Mouse (Mus musculus) limb, embryonic 15.5 days (tissue): ENCODE results near the gene Wdr89. TPM values are rescaled to one million over a fixed set of nuclear protein-coding genes. Genes with fewer than 3 reads are reported as not detected.
"Not testable (repeated sequence)": the region's sequence is repeated elsewhere in the genome, so short reads cannot be mapped to it uniquely, and the experiment has no call there.

Experiments
- ATAC-seq: fragments of 200-750 bp; cut with Nextera tagmentation; 2 replicates; pipeline ENCODE4 v1.8.0; 2017; ENCODE audit warnings: low read depth, moderate TSS enrichment; ENCODE audit not compliant: insufficient number of reproducible peaks, low FRiP score, low TSS enrichment
- H3K27ac ChIP-seq: fragments of 300-500 bp; sonication (generic); 2 replicates; pipeline ENCODE4 v1.5.1; 2015; ENCODE audit warnings: moderate library complexity, mild to moderate bottlenecking, inconsistent platforms
- H3K27me3 ChIP-seq: fragments of 300-500 bp; sonication (generic); 2 replicates; pipeline ENCODE4 v1.6.1; 2015; ENCODE audit warnings: inconsistent platforms
- H3K36me3 ChIP-seq: fragments of 300-500 bp; sonication (generic); 2 replicates; pipeline ENCODE4 v1.6.1; 2015; ENCODE audit warnings: inconsistent platforms
- H3K4me1 ChIP-seq: fragments of 300-500 bp; sonication (generic); 2 replicates; pipeline ENCODE4 v1.6.1; 2015; ENCODE audit warnings: inconsistent platforms
- H3K4me2 ChIP-seq: fragments of 300-500 bp; sonication (generic); 2 replicates; pipeline ENCODE4 v1.6.1; 2015; ENCODE audit warnings: mild to moderate bottlenecking, inconsistent platforms
- H3K4me3 ChIP-seq: fragments of 300-500 bp; sonication (generic); 2 replicates; pipeline ENCODE4 v1.5.1; 2015; ENCODE audit warnings: mild to moderate bottlenecking, inconsistent platforms
- H3K9ac ChIP-seq: fragments of 300-500 bp; sonication (generic); 2 replicates; pipeline ENCODE4 v1.6.1; 2015; ENCODE audit warnings: inconsistent platforms
- H3K9me3 ChIP-seq: fragments of 300-500 bp; sonication (generic); 2 replicates; pipeline ENCODE4 v1.6.1; 2016; ENCODE audit warnings: inconsistent platforms
- WGBS: fragments of 180-500 bp; shearing (Covaris S2); methylation state at CpG from one replicate; pipeline ENCODE4 v1.1.7; 2015; 5-methylcytosine and 5-hydroxymethylcytosine counted together
- polyA plus RNA-seq: library from polyadenylated mRNA; unstranded; fragments of >200 nt; fragmentation: Nextera tagmentation; extraction: Ambion mirVana; gene quantifications from 2 replicates; pipeline ENCODE4 v1.2.1, GENCODE M21; 2015

The Wdr89 gene
- polyA plus RNA-seq = 10.8 and 11.0 TPM in 2 replicates

GRCm38 (mm10) chr12:75669258-75670106, at the start of gene Wdr89:
Gene Wdr89 (minus strand): TSS chr12:75669537.
- peak within 1 kb of the TSS; percentile 81 for H3K4me2 ChIP-seq
- peak within 1 kb of the TSS; percentile 67 for H3K4me3 ChIP-seq
- peak; percentile 99 for ATAC-seq
- 1% methylated on average over 55 of the region's 55 CpGs for WGBS
- peak within 1 kb of the TSS; percentile 94 for H3K27ac ChIP-seq
- H3K9ac ChIP-seq = peak within 1 kb of the TSS; percentile 75
- no peaks in the 10 kb centered on the region for H3K9me3 ChIP-seq
- peaks cover 14% of the 10 kb centered on the region for H3K4me1 ChIP-seq
- H3K36me3 ChIP-seq = no peaks in the 10 kb centered on the region
- no peaks in the 10 kb centered on the region for H3K27me3 ChIP-seq

GRCm38 (mm10) chr12:75713596-75713995, 44.3 kb upstream of the Wdr89 start:
- no peak overlapping the region for H3K27ac ChIP-seq
- no peaks in the 10 kb centered on the region for H3K9me3 ChIP-seq
- no peaks in the 10 kb centered on the region for H3K27me3 ChIP-seq
- no peak for ATAC-seq
- H3K4me2 ChIP-seq = no peak overlapping the region
- no peaks in the 10 kb centered on the region for H3K4me1 ChIP-seq
- peaks cover 16% of the 10 kb centered on the region; the same call in 1 of the 2 replicates for H3K36me3 ChIP-seq
- H3K9ac ChIP-seq = no peak overlapping the region
- H3K4me3 ChIP-seq = no peak overlapping the region
- 83% methylated on average over 9 of the region's 9 CpGs for WGBS

DNA sequence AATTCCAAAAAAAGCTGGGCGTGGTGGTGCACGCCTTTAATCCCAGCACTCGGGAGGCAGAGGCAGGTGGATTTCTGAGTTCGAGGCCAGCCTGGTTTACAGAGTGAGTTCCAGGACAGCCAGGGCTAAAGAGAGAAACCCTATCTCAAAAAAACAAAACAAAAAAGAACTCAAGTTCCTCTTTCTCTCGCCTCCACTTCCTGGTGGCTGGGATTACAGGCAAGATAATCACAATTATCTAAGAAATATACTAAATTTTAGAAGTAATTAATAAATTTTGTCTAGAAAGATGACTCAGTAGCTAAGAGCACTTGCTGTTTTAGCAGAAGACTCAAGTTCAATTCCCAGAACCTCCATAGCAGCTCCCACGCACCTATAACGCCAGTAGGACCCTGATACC, 43.6 kb upstream of the Wdr89 start:
- not testable (repeated sequence) for H3K27ac ChIP-seq, H3K9ac ChIP-seq, H3K4me1 ChIP-seq, H3K27me3 ChIP-seq, H3K9me3 ChIP-seq, H3K4me2 ChIP-seq, ATAC-seq, H3K4me3 ChIP-seq
- WGBS = 90% methylated on average over 7 of the region's 7 CpGs
- peaks cover 16% of the 10 kb centered on the region; the same call in 1 of the 2 replicates for H3K36me3 ChIP-seq

GRCm38 (mm10) chr12:75710596-75711376, 41.4 kb upstream of the Wdr89 start:
- Histone ChIP-seq H3K9ac (no peak overlapping the region), H3K9me3 (no peaks in the 10 kb centered on the region), H3K27me3 (no peaks in the 10 kb centered on the region), H3K27ac (no peak overlapping the region), H3K4me2 (no peak overlapping the region), H3K4me1 (no peaks in the 10 kb centered on the region), H3K36me3 (peaks cover 8% of the 10 kb centered on the region; the same call in 1 of the 2 replicates), H3K4me3 (no peak overlapping the region)
- ATAC-seq = no peak
- 77% methylated on average over 9 of the region's 9 CpGs for WGBS

DNA sequence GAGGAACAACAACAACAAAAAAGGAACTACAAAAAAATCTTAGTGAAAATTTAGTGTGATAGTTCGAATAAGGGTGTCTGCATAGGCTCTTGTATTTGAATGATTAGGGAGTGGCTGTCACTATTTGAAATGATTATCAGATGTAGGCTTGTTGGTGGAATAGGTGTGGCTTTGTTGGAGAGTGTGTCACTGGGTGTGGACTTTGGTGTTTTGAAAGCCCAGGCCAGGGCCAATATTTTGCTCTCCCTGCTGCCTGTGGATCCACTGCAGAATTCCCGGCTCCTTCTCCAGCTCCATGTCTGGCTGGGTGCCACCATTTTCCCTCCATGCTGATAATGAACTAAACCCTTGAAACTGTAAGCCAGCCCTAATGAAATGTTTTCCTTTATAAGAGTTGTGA, 40.2 kb upstream of the Wdr89 start:
- Histone ChIP-seq H3K4me1 (no peaks in the 10 kb centered on the region), H3K4me3 (no peak overlapping the region), H3K4me2 (no peak overlapping the region), H3K9ac (no peak overlapping the region), H3K27me3 (no peaks in the 10 kb centered on the region), H3K9me3 (no peaks in the 10 kb centered on the region), H3K27ac (no peak overlapping the region), H3K36me3 (peaks cover 6% of the 10 kb centered on the region; the same call in 1 of the 2 replicates)
- no peak for ATAC-seq
- WGBS = 74% methylated on average over 2 of the region's 2 CpGs

DNA sequence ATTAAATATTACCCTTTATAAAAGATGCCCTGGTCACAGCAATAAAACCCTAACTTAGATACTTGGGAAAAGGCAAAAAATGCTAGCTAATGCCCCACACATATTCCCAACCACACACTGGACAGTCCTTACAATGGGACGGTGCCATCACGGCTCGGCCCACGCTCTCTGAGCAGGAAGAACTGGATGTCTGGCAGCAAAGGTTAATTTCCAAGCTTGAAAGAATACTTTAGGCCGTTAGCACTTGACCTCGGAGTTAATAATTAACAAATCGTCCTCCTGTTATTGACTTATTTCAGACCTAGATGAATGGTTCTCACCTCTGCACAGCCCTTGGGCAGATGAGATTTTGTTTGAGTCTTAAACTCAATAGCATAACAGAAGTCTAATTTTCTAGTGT, 37.3 kb upstream of the Wdr89 start:
- ATAC-seq = no peak
- 91% methylated on average over 7 of the region's 7 CpGs for WGBS
- peaks cover 7% of the 10 kb centered on the region; the same call in 1 of the 2 replicates for H3K4me1 ChIP-seq
- no peak overlapping the region for H3K4me3 ChIP-seq
- H3K9me3 ChIP-seq = no peaks in the 10 kb centered on the region
- H3K36me3 ChIP-seq = no peaks in the 10 kb centered on the region
- no peak overlapping the region for H3K27ac ChIP-seq
- H3K4me2 ChIP-seq = no peak overlapping the region
- no peaks in the 10 kb centered on the region for H3K27me3 ChIP-seq
- no peak overlapping the region for H3K9ac ChIP-seq

GRCm38 (mm10) chr12:75702739-75703122, 33.4 kb upstream of the Wdr89 start:
- no peaks in the 10 kb centered on the region for H3K36me3 ChIP-seq
- H3K27ac ChIP-seq = no peak overlapping the region
- no peak overlapping the region for H3K9ac ChIP-seq
- no peak overlapping the region for H3K4me3 ChIP-seq
- H3K9me3 ChIP-seq = no peaks in the 10 kb centered on the region
- no peak overlapping the region for H3K4me2 ChIP-seq
- no peak for ATAC-seq
- peaks cover 15% of the 10 kb centered on the region; the same call in 1 of the 2 replicates for H3K4me1 ChIP-seq
- 64% methylated on average over 3 of the region's 3 CpGs for WGBS
- no peaks in the 10 kb centered on the region for H3K27me3 ChIP-seq

DNA sequence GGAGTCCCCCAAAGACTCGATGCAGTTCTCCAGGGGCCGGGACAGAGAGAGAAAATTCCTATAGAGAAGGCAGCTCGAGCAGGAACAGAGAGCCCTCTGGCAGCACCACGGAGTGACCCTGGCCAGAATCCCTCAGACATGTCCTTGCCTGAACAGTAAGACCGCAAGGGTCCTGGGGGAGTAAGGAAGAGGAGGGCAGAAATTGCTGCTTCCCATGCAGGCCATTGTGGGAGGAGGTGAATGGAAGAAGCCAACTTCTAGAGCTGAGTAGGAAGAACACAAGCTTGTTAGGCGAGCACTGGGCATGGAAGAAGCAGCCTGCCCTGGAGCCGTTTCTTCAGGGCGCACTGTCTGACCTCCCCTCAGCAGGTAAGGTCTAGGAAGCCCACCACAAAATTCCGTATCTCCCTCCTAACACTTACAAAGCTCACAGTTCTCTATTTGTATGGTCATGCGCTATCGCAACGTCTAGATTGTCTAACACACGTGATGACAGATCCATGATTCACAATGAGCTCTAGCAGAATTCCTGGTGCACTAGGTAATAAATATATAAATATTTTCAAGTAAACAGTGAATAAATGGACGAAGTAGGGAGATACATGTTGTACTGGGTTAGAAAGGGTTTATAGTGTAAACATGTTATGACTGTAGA, 32.9 kb upstream of the Wdr89 start:
- H3K9me3 ChIP-seq = no peaks in the 10 kb centered on the region
- 63% methylated on average over 14 of the region's 14 CpGs for WGBS
- H3K36me3 ChIP-seq = no peaks in the 10 kb centered on the region
- H3K4me2 ChIP-seq = peak overlapping the region; percentile 40
- H3K4me1 ChIP-seq = peaks cover 15% of the 10 kb centered on the region; the same call in 1 of the 2 replicates
- H3K9ac ChIP-seq = no peak overlapping the region
- H3K4me3 ChIP-seq = peak overlapping the region; percentile 11; the same call in 1 of the 2 replicates
- H3K27me3 ChIP-seq = no peaks in the 10 kb centered on the region
- ATAC-seq = no peak
- H3K27ac ChIP-seq = 0 out of 2 replicates have a peak overlapping the region, but pooled peaks have one; percentile 6

- WGBS = 30% methylated on average over 21 of the region's 21 CpGs
- H3K9ac ChIP-seq = no peak overlapping the region
- H3K36me3 ChIP-seq = no peaks in the 10 kb centered on the region
- H3K27me3 ChIP-seq = no peaks in the 10 kb centered on the region
- H3K4me1 ChIP-seq = peaks cover 15% of the 10 kb centered on the region; the same call in 1 of the 2 replicates
- no peaks in the 10 kb centered on the region for H3K9me3 ChIP-seq
- ATAC-seq = no peak
- H3K4me3 ChIP-seq = peak overlapping the region; percentile 11; the same call in 1 of the 2 replicates
- 0 out of 2 replicates have a peak overlapping the region, but pooled peaks have one; percentile 6 for H3K27ac ChIP-seq
- H3K4me2 ChIP-seq = peak overlapping the region; percentile 40
Measured at GRCm38 (mm10) chr12:75701173-75702083, 32.1 kb upstream of the Wdr89 start.

- WGBS = 93% methylated on average over 3 of the region's 3 CpGs
- H3K4me3 ChIP-seq = no peak overlapping the region
- no peak for ATAC-seq
Measured at GRCm38 (mm10) chr12:75698692-75699091, 29.4 kb upstream of the Wdr89 start.

DNA sequence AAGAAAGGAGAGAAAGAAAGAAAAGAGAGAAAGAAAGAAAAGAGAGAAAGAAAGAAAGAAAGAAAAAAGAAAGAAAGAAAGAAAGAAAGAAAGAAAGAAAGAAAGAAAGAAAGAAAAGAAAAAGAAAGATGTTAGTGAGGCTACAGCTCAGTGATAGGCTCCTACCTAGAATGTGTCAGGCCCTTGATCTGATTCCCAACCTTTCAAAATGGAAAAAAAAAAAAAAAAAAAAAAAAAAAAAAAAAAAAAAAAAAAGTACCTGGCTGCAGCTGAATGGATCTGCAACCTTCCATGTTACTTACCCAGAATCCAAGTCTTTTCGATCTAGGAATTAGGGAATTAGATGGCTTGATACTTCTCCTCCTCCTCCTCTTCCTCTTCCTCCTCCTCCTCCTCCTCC, 26.5 kb upstream of the Wdr89 start:
- H3K27me3 ChIP-seq, H3K4me3 ChIP-seq, H3K9me3 ChIP-seq, H3K27ac ChIP-seq, H3K9ac ChIP-seq, H3K36me3 ChIP-seq, H3K4me2 ChIP-seq, ATAC-seq, H3K4me1 ChIP-seq: not testable (repeated sequence)
- WGBS = 95% methylated on average over 1 of the region's 1 CpGs

More at GRCm38 (mm10) chr12:75698692-75699091, 29.4 kb upstream of the Wdr89 start:
- Histone ChIP-seq H3K27me3 (no peaks in the 10 kb centered on the region), H3K4me2 (no peak overlapping the region), H3K27ac (no peak overlapping the region), H3K9me3 (no peaks in the 10 kb centered on the region), H3K9ac (no peak overlapping the region), H3K4me1 (peaks cover 15% of the 10 kb centered on the region; the same call in 1 of the 2 replicates), H3K36me3 (no peaks in the 10 kb centered on the region)
